Comparison of ENCODE assay signal across 14 mouse cellular contexts in the genomic region with DNA sequence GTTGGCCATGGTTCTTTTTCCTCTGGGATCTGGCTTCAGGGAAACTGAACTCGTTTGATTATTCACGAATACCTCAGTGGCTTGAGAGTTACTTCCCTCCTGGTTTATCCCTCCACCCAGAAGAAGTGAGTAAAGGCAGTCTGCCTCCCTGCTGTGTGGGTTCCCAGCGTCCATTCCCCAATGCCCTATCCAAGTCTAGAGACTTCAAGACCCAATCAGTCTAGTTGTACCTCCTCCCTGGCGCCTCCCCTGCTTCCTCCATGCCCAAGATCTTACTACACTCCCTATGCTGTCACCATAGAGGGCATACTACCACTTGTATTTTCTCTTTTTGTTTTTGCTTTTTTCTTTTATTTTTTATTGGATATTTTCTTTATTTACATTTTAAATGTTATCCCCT.
DNase-seq lines count a peak whose midpoint lies in the region; ATAC-seq and TF ChIP-seq lines count a peak whose summit lies in the region.
"Had no signal": no experiment of that assay in that cellular context is flagged by ENCODE, and none has a peak within 500 bp of the region (broad histone marks: within the 10 kb centered on the region; RNA-seq: fewer than 3 reads in every experiment).

No protein-coding gene starts in this region.

- no peak for DNase-seq in heart, adult 8-10 months (ENCODE audit: low spot score)
- DNase-seq in layer of hippocampus, adult 2 months (ENCODE audit: low spot score in 2 of 2) = no peak
- no peak for DNase-seq in layer of hippocampus, adult 18-20 months (ENCODE audit: low spot score in 2 of 2)
- DNase-seq in testis, postnatal 14 days (ENCODE audit: low spot score) = no peak
- DNase-seq in hindbrain, embryonic 11.5 days (ENCODE audit: low spot score) = no peak
- DNase-seq: adrenal gland, postnatal 14 days; cerebellum, adult 2 months; gastrocnemius, postnatal 10 days; midbrain, embryonic 14.5 days; retina, postnatal 1 day; right cerebral cortex, postnatal 4 days had no signal

- no peak for TF ChIP-seq CTCF in layer of hippocampus, adult 2 months (conservative IDR thresholded peaks at IDR 0.05)
- no peak for TF ChIP-seq CTCF in testis, adult 2 months (IDR thresholded peaks at IDR 0.05; ENCODE audit: control insufficient read depth, insufficient read depth, insufficient replicate concordance, low read depth, low read length)

- H3K4me1 ChIP-seq in heart, embryonic 12.5 days (replicated peaks) = peaks cover 22% of the 10 kb centered on the region
- H3K4me1 ChIP-seq in testis, adult 2 months (ENCODE audit: control insufficient read depth, insufficient read depth, low read length) = 0 out of 2 replicates have a peak, but pooled peaks cover 3% of the 10 kb centered on the region
- no peaks in the 10 kb centered on the region for H3K4me1 ChIP-seq in hindbrain, embryonic 11.5 days (replicated peaks; ENCODE audit: control insufficient read depth, insufficient read depth, low read length)
- H3K4me1 ChIP-seq: hindbrain, embryonic 10.5 days had no signal

- no peaks in the 10 kb centered on the region for H3K9me3 ChIP-seq in heart, embryonic 12.5 days (replicated peaks)
- H3K9me3 ChIP-seq in hindbrain, embryonic 11.5 days (ENCODE audit: control insufficient read depth, low read length) = no peaks in the 10 kb centered on the region
- H3K9me3 ChIP-seq: hindbrain, embryonic 10.5 days had no signal

- H3K4me2 ChIP-seq in heart, embryonic 12.5 days = no peak overlapping the region
- H3K4me2 ChIP-seq in hindbrain, embryonic 11.5 days (replicated peaks; ENCODE audit: low read depth, low read length) = no peak overlapping the region

- peaks cover 7% of the 10 kb centered on the region; the same call in 1 of the 2 replicates for H3K36me3 ChIP-seq in heart, embryonic 12.5 days
- H3K36me3 ChIP-seq in testis, adult 2 months (ENCODE audit: control insufficient read depth, insufficient read depth, low read length) = no peaks in the 10 kb centered on the region
- no peaks in the 10 kb centered on the region for H3K36me3 ChIP-seq in hindbrain, embryonic 11.5 days (ENCODE audit: control insufficient read depth, insufficient read depth, low read length)
- H3K36me3 ChIP-seq: hindbrain, embryonic 10.5 days had no signal

- WGBS in heart, embryonic 12.5 days = 69% methylated on average over 4 of the region's 4 CpGs
- WGBS in hindbrain, embryonic 11.5 days = 63% methylated on average over 4 of the region's 4 CpGs

- peak overlapping the region; percentile 36; the same call in 1 of the 2 replicates for H3K27ac ChIP-seq in heart, embryonic 12.5 days (ENCODE audit: poor library complexity, severe bottlenecking)
- peak overlapping the region; percentile 33; the same call in 1 of the 2 replicates for H3K27ac ChIP-seq in layer of hippocampus, adult 2 months
- H3K27ac ChIP-seq in testis, adult 2 months (ENCODE audit: control insufficient read depth, insufficient read depth, low read depth, low read length) = peak overlapping the region; percentile 11; the same call in 1 of the 2 replicates
- no peak overlapping the region for H3K27ac ChIP-seq in hindbrain, embryonic 11.5 days (ENCODE audit: low read depth, low read length)
- H3K27ac ChIP-seq: hindbrain, embryonic 10.5 days had no signal

- H3K4me3 ChIP-seq in heart, embryonic 12.5 days = no peak overlapping the region
- no peak overlapping the region for H3K4me3 ChIP-seq in layer of hippocampus, adult 2 months
- H3K4me3 ChIP-seq in testis, adult 2 months (ENCODE audit: control insufficient read depth, low read depth, low read length) = no peak overlapping the region
- no peak overlapping the region for H3K4me3 ChIP-seq in hindbrain, embryonic 11.5 days (ENCODE audit: low read depth, low read length)
- H3K4me3 ChIP-seq: hindbrain, embryonic 10.5 days had no signal

- no peak for ATAC-seq in heart, embryonic 12.5 days (ENCODE audit: insufficient number of reproducible peaks, low FRiP score)
- no peak for ATAC-seq in hindbrain, embryonic 11.5 days (ENCODE audit: low FRiP score)

- TF ChIP-seq POLR2A in testis, adult 2 months (IDR thresholded peaks at IDR 0.05; ENCODE audit: control insufficient read depth, low read depth, low read length) = no peak

- H3K9ac ChIP-seq in heart, embryonic 12.5 days = no peak overlapping the region
- H3K9ac ChIP-seq in hindbrain, embryonic 11.5 days (ENCODE audit: low read depth, low read length) = no peak overlapping the region

- H3K27me3 ChIP-seq in heart, embryonic 12.5 days (replicated peaks) = no peaks in the 10 kb centered on the region
- no peaks in the 10 kb centered on the region for H3K27me3 ChIP-seq in testis, adult 2 months (ENCODE audit: control insufficient read depth, insufficient read depth, low read length)
- H3K27me3 ChIP-seq in hindbrain, embryonic 11.5 days (ENCODE audit: control insufficient read depth, insufficient read depth, low read length) = no peaks in the 10 kb centered on the region
